Mouse (Mus musculus) CH12.LX (cell line): ENCODE data around the gene Stub1. TPM values are rescaled to one million over a fixed set of nuclear protein-coding genes. Genes with fewer than 3 reads are reported as not detected.

Experiments
- DNase-seq: peaks from one replicate; pipeline ENCODE4 v3.0.0-alpha.2; 2013; ENCODE audit errors: extremely low read depth
- H3K27ac ChIP-seq: 2 replicates; pipeline ENCODE4 v1.5.1; 2012; ENCODE audit warnings: low read depth, mild to moderate bottlenecking, control low read depth, moderate library complexity; ENCODE audit not compliant: insufficient read depth
- H3K27me3 ChIP-seq: replicated peaks from 2 replicates; pipeline ENCODE3; 2012; ENCODE audit warnings: inconsistent platforms
- H3K36me3 ChIP-seq, 2 experiments: replicated peaks in 1 of 2; 2 replicates each; pipeline versions ENCODE3 to v1.6.1; 2012; ENCODE audit warnings: inconsistent platforms in 1 of 2, low read length in 1 of 2, mild to moderate bottlenecking in 1 of 2, mixed read lengths in 1 of 2, moderate library complexity in 1 of 2; ENCODE audit not compliant: control insufficient read depth in 1 of 2, insufficient read depth in 1 of 2
- H3K4me1 ChIP-seq, 2 experiments: 2 replicates each; pipeline ENCODE4 v1.6.1; 2012; ENCODE audit warnings: inconsistent platforms in 1 of 2, moderate library complexity in 1 of 2; ENCODE audit not compliant: insufficient read depth in 2 of 2, control insufficient read depth in 1 of 2
- H3K4me2 ChIP-seq: 2 replicates; pipeline ENCODE4 v1.6.1; 2012; ENCODE audit warnings: low read depth, mild to moderate bottlenecking, control low read depth; ENCODE audit not compliant: poor library complexity, insufficient read depth, severe bottlenecking
- H3K4me3 ChIP-seq, 3 experiments: fragments of 150-350 bp in 1 of 3; sonication (generic) in 1 of 3; replicated peaks in 1 of 3; 2 replicates each; pipeline versions ENCODE3 to v1.5.1; 2011 to 2012; ENCODE audit warnings: low read depth in 2 of 3, low read length in 2 of 3, mild to moderate bottlenecking in 2 of 3, moderate library complexity in 2 of 3, control low read depth in 1 of 3, improper control_type of control experiment in 1 of 3, inconsistent platforms in 1 of 3, mixed read lengths in 1 of 3; ENCODE audit not compliant: poor library complexity in 1 of 3
- H3K79me2 ChIP-seq: replicated peaks from 2 replicates; pipeline ENCODE4 v1.6.1; 2012; ENCODE audit warnings: mild to moderate bottlenecking, moderate library complexity; ENCODE audit not compliant: control insufficient read depth, poor library complexity, insufficient read depth, severe bottlenecking; ENCODE audit errors: extremely low read depth
- H3K9ac ChIP-seq: 2 replicates; pipeline ENCODE4 v1.6.1; 2012; ENCODE audit warnings: low read depth, mild to moderate bottlenecking, control low read depth, moderate library complexity; ENCODE audit not compliant: insufficient read depth
- H3K9me3 ChIP-seq: replicated peaks from 2 replicates; pipeline ENCODE3; 2012; ENCODE audit warnings: low read length, inconsistent platforms, mixed read lengths
- BHLHE40 ChIP-seq: IDR thresholded peaks from 2 replicates; pipeline ENCODE4 v1.6.1; 2011; ENCODE audit warnings: mild to moderate bottlenecking, low read depth, low read length, improper control_type of control experiment
- CHD1 ChIP-seq: IDR thresholded peaks from 2 replicates; pipeline ENCODE4 v1.6.1; 2012; ENCODE audit warnings: low read depth, low read length, improper control_type of control experiment, inconsistent platforms
- CHD2 ChIP-seq: IDR thresholded peaks from 2 replicates; pipeline ENCODE4 v1.6.1; 2011; ENCODE audit warnings: low read length, improper control_type of control experiment
- CTCF ChIP-seq, 2 experiments: IDR thresholded peaks in 1 of 2; conservative IDR thresholded peaks in 1 of 2; 2 replicates each; pipeline ENCODE4 v1.5.1; 2011 to 2012; ENCODE audit warnings: low read depth in 2 of 2, low read length in 2 of 2, improper control_type of control experiment in 1 of 2, inconsistent platforms in 1 of 2, mild to moderate bottlenecking in 1 of 2, moderate library complexity in 1 of 2
- E2F4 ChIP-seq: IDR thresholded peaks from 2 replicates; pipeline ENCODE4 v1.6.1; 2011; ENCODE audit warnings: low read depth, low read length, improper control_type of control experiment; ENCODE audit not compliant: insufficient replicate concordance
- ELF1 ChIP-seq: IDR thresholded peaks from 2 replicates; pipeline ENCODE4 v1.6.1; 2014; ENCODE audit warnings: low read depth, mild to moderate bottlenecking, inconsistent platforms, low read length, improper control_type of control experiment
- EP300 ChIP-seq: IDR thresholded peaks from 2 replicates; pipeline ENCODE4 v1.6.1; 2011; ENCODE audit warnings: low read length, improper control_type of control experiment
- ETS1 ChIP-seq: conservative IDR thresholded peaks from 2 replicates; pipeline ENCODE4 v1.6.1; 2012; ENCODE audit warnings: low read depth, mild to moderate bottlenecking, inconsistent platforms, low read length, improper control_type of control experiment, moderate library complexity
- GABPA ChIP-seq: IDR thresholded peaks from 2 replicates; pipeline ENCODE4 v1.6.1; 2012; ENCODE audit warnings: low read depth, low read length, improper control_type of control experiment, inconsistent platforms; ENCODE audit not compliant: insufficient replicate concordance
- HCFC1 ChIP-seq: IDR thresholded peaks from 2 replicates; pipeline ENCODE4 v1.6.1; 2012; ENCODE audit warnings: low read depth, mild to moderate bottlenecking, inconsistent platforms, low read length, improper control_type of control experiment
- IRF4 ChIP-seq: IDR thresholded peaks from 2 replicates; pipeline ENCODE4 v1.6.1; 2014; ENCODE audit warnings: low read depth, mild to moderate bottlenecking, inconsistent platforms, low read length, improper control_type of control experiment
- JUN ChIP-seq: IDR thresholded peaks from 2 replicates; pipeline ENCODE4 v1.6.1; 2011; ENCODE audit warnings: low read depth, mild to moderate bottlenecking, low read length, improper control_type of control experiment, moderate library complexity; ENCODE audit not compliant: insufficient read depth
- JUND ChIP-seq: conservative IDR thresholded peaks from 2 replicates; pipeline ENCODE4 v1.6.1; 2011; ENCODE audit warnings: low read depth, low read length, improper control_type of control experiment
- KAT2A ChIP-seq: IDR thresholded peaks from 2 replicates; pipeline ENCODE4 v1.6.1; 2012; ENCODE audit warnings: low read length, improper control_type of control experiment, inconsistent platforms; ENCODE audit not compliant: insufficient replicate concordance
- MAFK ChIP-seq: IDR thresholded peaks from 2 replicates; pipeline ENCODE4 v1.6.1; 2011; ENCODE audit warnings: low read length, improper control_type of control experiment; ENCODE audit not compliant: insufficient replicate concordance
- MAX ChIP-seq: IDR thresholded peaks from 2 replicates; pipeline ENCODE4 v1.6.1; 2011; ENCODE audit warnings: low read length, improper control_type of control experiment
- MAZ ChIP-seq: IDR thresholded peaks from 2 replicates; pipeline ENCODE4 v1.6.1; 2012; ENCODE audit warnings: low read depth, mild to moderate bottlenecking, inconsistent platforms, low read length, improper control_type of control experiment, moderate library complexity
- MEF2A ChIP-seq: IDR thresholded peaks from 2 replicates; pipeline ENCODE4 v1.6.1; 2014; ENCODE audit warnings: low read depth, mild to moderate bottlenecking, inconsistent platforms, low read length, improper control_type of control experiment, borderline replicate concordance
- MXI1 ChIP-seq: IDR thresholded peaks from 2 replicates; pipeline ENCODE4 v1.6.1; 2011; ENCODE audit warnings: mild to moderate bottlenecking, low read depth, low read length, improper control_type of control experiment
- MYC ChIP-seq: IDR thresholded peaks from 2 replicates; pipeline ENCODE4 v1.6.1; 2011; ENCODE audit warnings: low read depth, mild to moderate bottlenecking, improper control_type of control experiment, low read length
- NELFE ChIP-seq: IDR thresholded peaks from 2 replicates; pipeline ENCODE4 v1.6.1; 2011; ENCODE audit warnings: low read depth, low read length, improper control_type of control experiment
- NRF1 ChIP-seq: IDR thresholded peaks from 2 replicates; pipeline ENCODE4 v1.6.1; 2014; ENCODE audit warnings: low read depth, mild to moderate bottlenecking, inconsistent platforms, low read length, improper control_type of control experiment, moderate library complexity
- PAX5 ChIP-seq: IDR thresholded peaks from 2 replicates; pipeline ENCODE4 v1.6.1; 2012; ENCODE audit warnings: low read length, inconsistent platforms, mixed read lengths
- POLR2A ChIP-seq: IDR thresholded peaks from 2 replicates; pipeline ENCODE4 v1.6.1; 2011; ENCODE audit warnings: low read depth, mild to moderate bottlenecking, improper control_type of control experiment, low read length
- POLR2AphosphoS2 ChIP-seq: IDR thresholded peaks from 2 replicates; pipeline ENCODE4 v1.6.1; 2011; ENCODE audit warnings: low read depth, low read length, improper control_type of control experiment
- RAD21 ChIP-seq: IDR thresholded peaks from 2 replicates; pipeline ENCODE4 v1.6.1; 2011; ENCODE audit warnings: low read depth, mild to moderate bottlenecking, low read length, improper control_type of control experiment, moderate library complexity
- RCOR1 ChIP-seq: conservative IDR thresholded peaks from 2 replicates; pipeline ENCODE4 v1.6.1; 2012; ENCODE audit warnings: low read depth, mild to moderate bottlenecking, inconsistent platforms, low read length, improper control_type of control experiment
- SIN3A ChIP-seq: IDR thresholded peaks from 2 replicates; pipeline ENCODE4 v1.6.1; 2012; ENCODE audit warnings: low read length, improper control_type of control experiment, inconsistent platforms
- SMC3 ChIP-seq: IDR thresholded peaks from 2 replicates; pipeline ENCODE4 v1.6.1; 2011; ENCODE audit warnings: low read depth, low read length, improper control_type of control experiment
- TBP ChIP-seq: conservative IDR thresholded peaks from 2 replicates; pipeline ENCODE4 v1.6.1; 2011; ENCODE audit warnings: low read depth, low read length, improper control_type of control experiment
- TCF12 ChIP-seq: IDR thresholded peaks from 2 replicates; pipeline ENCODE4 v1.6.1; 2014; ENCODE audit warnings: low read depth, mild to moderate bottlenecking, inconsistent platforms, low read length, improper control_type of control experiment
- UBTF ChIP-seq: IDR thresholded peaks from 2 replicates; pipeline ENCODE4 v1.6.1; 2012; ENCODE audit warnings: low read depth, mild to moderate bottlenecking, inconsistent platforms, low read length, improper control_type of control experiment, moderate library complexity
- USF1 ChIP-seq: IDR thresholded peaks from 2 replicates; pipeline ENCODE4 v1.6.1; 2014; ENCODE audit warnings: low read depth, mild to moderate bottlenecking, inconsistent platforms, low read length, improper control_type of control experiment
- USF2 ChIP-seq: conservative IDR thresholded peaks from 2 replicates; pipeline ENCODE4 v1.6.1; 2011; ENCODE audit warnings: low read depth, low read length, improper control_type of control experiment
- ZC3H11A ChIP-seq: IDR thresholded peaks from 2 replicates; pipeline ENCODE4 v1.6.1; 2012; ENCODE audit warnings: low read depth, mild to moderate bottlenecking, inconsistent platforms, low read length, improper control_type of control experiment
- ZKSCAN1 ChIP-seq: IDR thresholded peaks from 2 replicates; pipeline ENCODE4 v1.6.1; 2012; ENCODE audit warnings: low read depth, inconsistent platforms, low read length, improper control_type of control experiment, borderline replicate concordance
- ZMIZ1 ChIP-seq: IDR thresholded peaks from 2 replicates; pipeline ENCODE4 v1.6.1; 2012; ENCODE audit warnings: low read depth, mild to moderate bottlenecking, inconsistent platforms, low read length, improper control_type of control experiment
- ZNF384 ChIP-seq: IDR thresholded peaks from 2 replicates; pipeline ENCODE4 v1.6.1; 2012; ENCODE audit warnings: low read depth, low read length, improper control_type of control experiment, inconsistent platforms
- dilution Hi-C: fragments of 300-500 bp; cut with MboI; formaldehyde crosslinking; loops from 2 replicates; pipeline ENCODE4 v1.14.3; 2020; ENCODE audit warnings: low sequenced_read_pairs; ENCODE audit not compliant: extremely low pct_unique_long_range_greater_than_20kb, extremely low pct_ligation_motif_present
- in situ Hi-C: fragments of 300-500 bp; cut with MboI; formaldehyde crosslinking; loops from 3 replicates; pipeline ENCODE4 v1.14.3; 2019; ENCODE audit warnings: low sequenced_read_pairs, low pct_ligation_motif_present, low pct_unique_long_range_greater_than_20kb, mixed read lengths
- polyA plus RNA-seq: library from polyadenylated mRNA; unstranded; fragments of >175 nt; gene quantifications from 2 replicates; pipeline ENCODE4 v1.2.1, GENCODE M21; 2012; ENCODE audit warnings: low read depth; ENCODE audit not compliant: insufficient read length
- total RNA-seq, 2 experiments: library from RNA; depleted of rRNA; stranded (reverse); fragments of 300-350 nt in 1 of 2; fragments of >200 nt in 1 of 2; gene quantifications; 2 replicates each; pipeline ENCODE4 v1.2.3; 2012 to 2014

Stub1 gene
- total and polyA plus RNA-seq, 3 experiments = 62.9 to 98.3 (median 84.8) TPM

DNA sequence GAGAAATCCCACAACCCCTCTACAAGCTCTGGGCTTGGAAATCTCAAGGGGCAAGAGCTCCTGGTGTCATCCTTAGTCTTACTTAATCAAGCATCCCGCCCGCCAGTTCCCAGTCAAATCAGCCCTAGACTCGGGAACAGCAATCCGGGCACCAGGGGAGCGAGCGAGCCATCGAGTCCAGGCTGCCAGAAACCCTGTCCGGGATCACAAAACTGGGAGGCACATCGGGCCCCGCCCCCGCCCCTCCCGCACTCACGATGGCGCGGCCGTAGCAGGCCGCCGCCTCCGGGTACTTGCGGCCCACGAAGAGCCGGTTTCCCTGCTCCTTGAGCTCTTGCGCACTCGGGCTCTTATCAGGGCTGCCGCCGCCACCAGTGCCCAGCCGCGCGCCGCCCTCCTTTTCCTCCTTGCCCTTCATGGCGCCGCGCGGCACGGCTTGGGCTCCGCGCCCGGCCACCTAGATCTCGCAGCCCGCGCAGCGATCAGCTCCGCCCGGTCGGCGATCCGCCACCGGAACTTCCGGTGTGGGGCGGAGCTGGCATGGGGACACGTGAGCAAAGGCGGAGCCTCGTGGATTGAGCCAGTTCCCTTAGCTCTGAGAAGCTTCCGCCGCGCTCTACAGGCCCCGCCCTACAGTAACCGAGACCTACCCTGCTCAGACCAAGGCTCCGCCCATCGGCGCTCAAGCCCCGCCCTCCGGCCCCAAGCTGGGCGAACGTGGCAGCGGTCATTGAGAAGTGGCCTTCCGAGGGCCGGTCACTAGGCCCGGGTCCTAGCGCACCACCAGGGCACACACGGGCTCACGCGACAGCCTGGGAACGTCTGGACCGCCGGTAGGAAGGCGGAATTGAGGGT lies 541 bp downstream of the Stub1 start:
- H3K4me2 ChIP-seq = peak overlapping the region; percentile 85
- H3K27ac ChIP-seq = peak overlapping the region; percentile 47
- peak overlapping the region; percentile 90 for H3K9ac ChIP-seq
- peaks cover 21 to 45% of the 10 kb centered on the region in 2 experiments for H3K4me1 ChIP-seq
- dilution Hi-C loops (no loop called here), in situ Hi-C loops (no loop called here)
- no peak for TF ChIP-seq JUN
- peak; percentile 17; the same call in 1 of the 2 replicates for TF ChIP-seq IRF4
- TF ChIP-seq ZC3H11A = no peak
- TF ChIP-seq E2F4 = no peak
- TF ChIP-seq BHLHE40 = peak; percentile 94
- no peak for TF ChIP-seq CHD1
- peak; percentile 90 for TF ChIP-seq POLR2A
- TF ChIP-seq MYC = peak; percentile 65; the same call in 1 of the 2 replicates
- TF ChIP-seq ZNF384 = no peak
- TF ChIP-seq GABPA = no peak
- peak; percentile 41; the same call in 1 of the 2 replicates for TF ChIP-seq NRF1
- peak; percentile 82 for TF ChIP-seq NELFE
- TF ChIP-seq RAD21 = no peak
- peak; percentile 86 for TF ChIP-seq MAX
- peak; percentile 87 for TF ChIP-seq USF2
- no peak for TF ChIP-seq MAFK
- TF ChIP-seq CTCF (conservative IDR thresholded peaks at IDR 0.05 in 1 of 2, IDR thresholded peaks at IDR 0.05 in 1 of 2; ENCODE audit: low read depth in 2 of 2, low read length in 2 of 2) = no peak
- TF ChIP-seq ZMIZ1 = peak; percentile 90
- no peak for TF ChIP-seq PAX5
- peak; percentile 89 for TF ChIP-seq ELF1
- TF ChIP-seq POLR2AphosphoS2 = peak; percentile 92; the same call in 1 of the 2 replicates
- TF ChIP-seq JUND = no peak
- peak; percentile 91 for TF ChIP-seq MXI1
- no peak for TF ChIP-seq SMC3
- no peak; the same call in 1 of the 2 replicates for TF ChIP-seq TBP
- TF ChIP-seq UBTF = peak; percentile 76; the same call in 1 of the 2 replicates
- TF ChIP-seq ETS1 = no peak
- TF ChIP-seq HCFC1 = peak; percentile 80
- peak; percentile 88 for TF ChIP-seq SIN3A
- no peak; the same call in 1 of the 2 replicates for TF ChIP-seq MAZ
- no peak for TF ChIP-seq CHD2
- TF ChIP-seq KAT2A = 0 out of 2 replicates have a peak, but pooled peaks have one; percentile 69
- peak; percentile 92 for TF ChIP-seq USF1
- TF ChIP-seq ZKSCAN1 = no peak
- peak; percentile 59 for TF ChIP-seq TCF12
- TF ChIP-seq EP300 = no peak
- peak; percentile 41; the same call in 1 of the 2 replicates for TF ChIP-seq MEF2A
- TF ChIP-seq RCOR1 = no peak
- no peaks in the 10 kb centered on the region for H3K9me3 ChIP-seq
- H3K27me3 ChIP-seq = no peaks in the 10 kb centered on the region
- H3K36me3 ChIP-seq = peaks cover 53 to 77% of the 10 kb centered on the region in 2 experiments
- H3K4me3 ChIP-seq = peak overlapping the region; percentile 71 to 81 (median 81)
- peaks cover 14% of the 10 kb centered on the region for H3K79me2 ChIP-seq
- peak; percentile 99 for DNase-seq
